Mouse (Mus musculus) embryonic stem cell, embryonic (primary cell): ENCODE data around the gene Snx5.

Experiments
- CTCF ChIA-PET, 4 experiments: fragments of 300-600 bp in 2 of 4; fragments of 350-600 bp in 2 of 4; sonication (Branson Sonifier 250); formaldehyde crosslinking; loops; one replicate each; lab custom pipeline; 2022; ENCODE audit warnings: inconsistent platforms in 2 of 4; lab: Charles Lee
- POLR2A ChIA-PET, 4 experiments: fragments of 300-600 bp in 2 of 4; fragments of 350-600 bp in 2 of 4; sonication (Branson Sonifier 250); formaldehyde crosslinking; loops; one replicate each; lab custom pipeline; 2022; ENCODE audit warnings: antibody characterized with exemption in 4 of 4, inconsistent platforms in 1 of 4; lab: Charles Lee

Gene Snx5

DNA sequence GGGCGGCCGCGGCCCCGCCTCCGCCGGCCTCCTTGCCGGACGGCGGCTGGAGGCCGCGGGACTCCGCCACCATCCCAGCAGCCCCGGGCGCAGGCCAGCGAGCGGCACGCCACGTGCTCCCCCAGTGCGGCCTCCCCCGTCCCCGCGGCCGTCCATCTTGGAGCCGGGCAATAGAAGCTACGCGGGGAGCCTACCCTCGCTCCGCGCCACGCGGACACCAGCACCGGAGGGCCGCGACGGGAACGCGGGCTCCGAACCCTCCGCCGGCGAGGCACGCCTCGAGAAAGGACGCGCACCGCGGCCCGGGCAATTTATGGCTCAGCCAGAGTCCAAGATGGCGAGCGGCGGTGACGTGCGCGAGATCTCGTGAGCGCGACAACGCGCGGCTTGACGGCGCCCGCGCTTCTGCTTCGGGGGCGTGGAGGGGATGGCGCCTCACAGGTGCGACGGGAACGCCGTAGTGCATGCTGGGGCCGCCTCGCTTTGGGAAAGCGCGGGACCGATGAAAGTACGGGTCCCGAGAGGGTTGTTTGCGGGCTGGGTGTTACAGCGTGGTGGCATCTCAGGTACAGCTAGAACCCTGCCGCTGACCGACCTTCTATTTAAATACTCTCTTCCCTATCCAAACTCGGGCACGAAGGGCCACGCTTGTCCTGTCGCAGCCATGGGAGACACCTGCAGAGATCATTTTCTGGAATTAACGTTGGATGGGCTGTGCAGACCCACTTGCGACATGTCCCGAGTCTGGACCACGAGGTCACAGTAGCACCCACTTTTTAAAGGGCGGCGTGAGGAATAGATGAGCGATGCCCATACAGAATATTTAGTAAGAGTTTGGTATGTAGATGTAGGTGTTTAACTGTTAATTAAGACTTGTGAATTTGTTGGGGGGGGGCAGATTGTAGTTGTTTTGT lies at the start of gene Snx5, which contains the start of gene Mgme1:
Gene Snx5, minus strand, starts transcription at position 400 of the 914 bp plus-strand sequence.
Gene Mgme1, plus strand, starts transcription at position 157 of the 914 bp plus-strand sequence.
- ChIA-PET POLR2A (interaction anchor here (0.7 to 17.0 kb wide), 38 partner anchors 7 to 403 kb away, joined by 3 to 559 read pairs (median 6); partner anchors contain the start of genes Rrbp1 (in 2 of the 4), Dstn (in 1 of the 4) and Ovol2 (in 1 of the 4)), CTCF (no interaction called here)

DNA sequence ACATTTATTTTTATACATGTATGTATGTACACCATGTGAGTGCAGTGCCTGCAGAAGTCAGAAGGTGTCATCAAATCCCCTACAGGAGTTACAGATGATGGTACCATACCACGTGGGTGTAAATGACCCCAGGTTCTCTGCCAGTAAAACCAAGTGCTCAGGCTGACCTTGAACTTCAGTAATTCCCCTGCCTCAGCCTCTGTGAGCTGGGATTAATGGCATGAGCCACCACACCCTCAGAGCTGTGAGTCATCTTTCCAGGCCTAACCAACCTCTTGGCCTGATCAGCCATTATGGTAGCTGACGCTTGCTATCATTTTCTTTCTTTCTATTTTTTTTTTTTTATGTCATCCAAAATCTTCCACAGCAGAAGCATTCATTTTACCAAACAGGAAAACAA lies 40.7 kb upstream of the Snx5 start:
- CTCF ChIA-PET: interaction anchor here in 2 of 4 experiments (0.7 to 0.9 kb wide), 3 partner anchors 18 to 107 kb away, joined by 3 to 6 read pairs (median 3); no protein-coding TSS in a partner anchor
- POLR2A ChIA-PET: interaction anchor here in 2 of 4 experiments (1.2 to 1.9 kb wide), 7 partner anchors 8 to 49 kb away, joined by 3 to 10 read pairs (median 4); partner anchors contain the start of genes Mgme1 (in 2 of the 2), Snx5 (in 2 of the 2) and Ovol2 (in 1 of the 2)

- CTCF ChIA-PET: interaction anchor here in 2 of 4 experiments (0.6 kb wide), 2 partner anchors 128 to 1601 kb away, joined by 3 to 5 read pairs; no protein-coding TSS in a partner anchor
These were observed 39.6 kb upstream of the Snx5 start for GRCm38 (mm10) chr2:144310273-144310672.

DNA sequence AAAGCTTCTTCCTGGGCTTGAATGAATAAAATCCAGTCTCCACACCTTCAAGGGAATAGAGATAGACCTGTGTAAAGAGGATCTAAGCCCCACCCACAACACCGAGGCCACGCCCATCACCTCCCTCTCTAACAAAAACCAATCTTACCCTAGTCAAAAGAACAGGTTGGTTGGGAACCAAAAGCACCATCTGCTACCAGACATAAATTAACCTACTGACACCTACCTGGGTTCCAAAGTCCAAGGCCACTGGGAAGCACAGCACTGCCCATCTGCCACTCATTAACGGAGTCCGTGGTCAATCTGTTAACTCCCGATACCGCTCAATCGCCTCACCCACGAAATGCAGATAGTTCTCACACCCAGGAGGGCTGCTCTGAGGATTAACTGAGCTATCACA lies 37.9 kb upstream of the Snx5 start:
- POLR2A ChIA-PET: interaction anchor here in 1 of 4 experiments (0.9 to 1.6 kb wide), 6 partner anchors 12 to 109 kb away, joined by 3 to 4 read pairs (median 4); no protein-coding TSS in a partner anchor
- CTCF ChIA-PET: no interaction called here

More at GRCm38 (mm10) chr2:144310273-144310672, 39.6 kb upstream of the Snx5 start:
- POLR2A ChIA-PET: interaction anchor here in 2 of 4 experiments (0.7 to 1.9 kb wide), 10 partner anchors 10 to 89 kb away, joined by 3 to 6 read pairs (median 4); partner anchors contain the start of genes Mgme1 (in 1 of the 2) and Snx5 (in 1 of the 2)

DNA sequence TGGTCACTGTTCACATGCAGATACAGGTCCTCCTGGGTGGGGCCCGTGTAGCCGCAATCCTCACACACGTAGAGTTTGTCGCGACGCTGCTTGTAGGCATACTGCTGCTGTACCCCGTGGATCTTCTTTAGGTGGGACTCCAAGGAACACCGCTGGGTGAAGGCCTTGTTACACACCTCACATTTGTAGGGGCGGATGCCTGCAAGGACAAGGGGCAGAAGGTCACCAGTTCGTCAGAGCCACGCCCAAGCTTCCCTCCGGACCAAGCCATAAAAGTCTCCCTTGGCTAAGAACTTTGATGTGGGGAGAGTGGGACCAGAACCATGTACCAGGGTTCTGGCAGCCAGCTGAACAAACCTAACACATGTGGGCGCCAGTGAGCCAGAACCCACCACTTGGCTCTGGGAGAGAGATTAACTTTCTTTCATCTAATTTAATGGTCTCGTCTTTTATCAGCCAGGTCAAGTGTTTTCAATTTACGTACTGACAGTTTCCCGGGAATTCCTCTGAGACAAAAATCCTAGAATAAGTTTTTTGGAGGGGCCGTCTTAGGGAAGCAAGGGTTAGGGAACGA lies 35.1 kb upstream of the Snx5 start:
- ChIA-PET CTCF (interaction anchor here (0.6 to 2.1 kb wide), 7 partner anchors 11 to 147 kb away, joined by 3 to 5 read pairs (median 3); no protein-coding TSS in a partner anchor), POLR2A (interaction anchor here in 2 of 4 experiments (0.7 to 4.9 kb wide), 13 partner anchors 11 to 153 kb away, joined by 3 to 26 read pairs (median 7); partner anchors contain the start of genes Mgme1 (in 2 of the 2), Ovol2 (in 2 of the 2) and Snx5 (in 2 of the 2))

DNA sequence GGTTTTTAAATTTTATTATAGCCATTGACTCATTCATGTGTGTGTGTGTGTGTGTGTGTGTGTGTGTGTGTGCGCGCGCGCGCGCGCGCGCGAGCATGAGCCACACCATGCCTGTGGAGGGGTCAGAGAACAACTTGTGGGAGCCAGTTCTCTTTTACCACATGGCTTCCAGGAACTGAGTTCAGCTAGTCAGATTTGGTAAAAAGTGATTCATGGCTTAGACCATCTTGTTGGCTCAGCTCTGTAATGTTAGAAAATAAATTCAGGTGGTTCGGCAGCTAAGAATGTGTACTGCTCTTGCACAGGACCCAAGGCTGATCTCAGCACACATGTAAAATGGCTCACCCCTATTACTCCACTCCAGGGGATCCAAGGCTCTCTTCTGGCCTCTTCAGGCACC lies 30.4 kb upstream of the Snx5 start:
- CTCF ChIA-PET: interaction anchor here in 1 of 4 experiments (0.7 kb wide), 1 partner anchor 14 kb away, joined by 3 read pairs; no protein-coding TSS in a partner anchor

DNA sequence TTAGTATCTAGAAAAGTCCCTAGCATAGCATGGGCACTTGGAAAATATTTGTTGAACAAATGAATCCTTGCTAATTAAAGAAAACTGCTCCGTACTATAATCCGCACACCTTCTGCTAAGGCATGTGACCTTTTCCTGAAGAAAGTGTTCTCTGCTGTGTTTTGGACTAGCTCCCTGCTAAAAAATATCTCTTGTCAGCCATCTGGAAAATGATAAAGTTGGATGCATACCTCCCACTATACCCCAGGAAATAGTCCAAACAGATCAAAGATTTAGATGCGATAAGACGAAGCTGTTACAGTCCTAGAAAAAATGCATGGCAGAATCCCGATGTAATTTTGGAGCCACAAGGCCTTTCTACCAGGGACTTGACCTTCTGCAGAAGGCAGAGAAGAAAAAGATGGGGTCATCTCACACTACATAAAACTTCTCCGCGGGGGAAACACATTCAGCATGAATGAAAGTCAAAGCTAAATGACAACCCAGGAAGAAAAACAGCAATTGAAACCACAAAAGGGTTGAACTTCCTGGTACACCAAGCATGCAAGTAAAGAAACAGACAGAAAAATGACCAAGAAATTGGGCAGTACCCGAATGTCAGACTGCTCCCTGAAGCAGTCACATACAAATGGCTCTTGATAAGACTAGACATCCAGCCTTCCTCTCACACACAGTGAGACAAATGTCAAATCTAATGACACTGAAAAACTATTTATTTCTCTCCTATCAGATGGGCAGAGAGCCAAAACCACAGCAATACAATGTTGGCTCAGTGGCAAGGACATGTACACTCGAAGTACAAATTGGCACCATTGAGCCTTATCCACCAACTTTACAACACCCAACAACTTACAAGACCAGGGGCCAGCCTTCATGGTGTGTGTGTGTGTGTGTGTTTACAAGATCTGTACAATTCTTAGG lies 29.3 kb upstream of the Snx5 start:
- CTCF ChIA-PET: interaction anchor here in 1 of 4 experiments (0.6 kb wide), 1 partner anchor 7 kb away, joined by 4 read pairs; no protein-coding TSS in a partner anchor
- POLR2A ChIA-PET: interaction anchor here in 1 of 4 experiments (0.6 to 1.6 kb wide), 6 partner anchors 12 to 125 kb away, joined by 4 to 5 read pairs (median 4); no protein-coding TSS in a partner anchor

More for the DNA sequence above, 30.4 kb upstream of the Snx5 start:
- POLR2A ChIA-PET: interaction anchor here in 1 of 4 experiments (0.7 to 1.6 kb wide), 3 partner anchors 10 to 29 kb away, joined by 3 to 4 read pairs (median 3); no protein-coding TSS in a partner anchor

GRCm38 (mm10) chr2:144295145-144295735 lies 24.5 kb upstream of the Snx5 start:
- ChIA-PET CTCF (interaction anchor here in 3 of 4 experiments (0.6 to 1.7 kb wide), 4 partner anchors 8 to 45 kb away, joined by 3 to 5 read pairs (median 3); no protein-coding TSS in a partner anchor), POLR2A (interaction anchor here in 2 of 4 experiments (0.8 to 8.6 kb wide), 12 partner anchors 9 to 380 kb away, joined by 3 to 52 read pairs (median 5); partner anchors contain the start of genes Dstn (in 1 of the 2), Kat14 (in 1 of the 2), Mgme1 (in 1 of the 2) and Pet117 (in 1 of the 2))

GRCm38 (mm10) chr2:144291600-144292305 lies 21.0 kb upstream of the Snx5 start:
- CTCF ChIA-PET: no interaction called here
- POLR2A ChIA-PET: interaction anchor here in 2 of 4 experiments (1.0 to 8.6 kb wide), 6 partner anchors 7 to 22 kb away, joined by 3 to 52 read pairs (median 8); partner anchors contain the start of genes Mgme1 (in 1 of the 2) and Snx5 (in 1 of the 2)

- ChIA-PET CTCF (interaction anchor here in 1 of 4 experiments (1.0 kb wide), 1 partner anchor 11 kb away, joined by 6 read pairs; no protein-coding TSS in a partner anchor), POLR2A (interaction anchor here in 1 of 4 experiments (6.9 to 8.6 kb wide), 2 partner anchors 11 to 21 kb away, joined by 51 to 52 read pairs; partner anchors contain the start of genes Mgme1 and Snx5)
These were observed 19.6 kb upstream of the Snx5 start for GRCm38 (mm10) chr2:144290321-144290720.

DNA sequence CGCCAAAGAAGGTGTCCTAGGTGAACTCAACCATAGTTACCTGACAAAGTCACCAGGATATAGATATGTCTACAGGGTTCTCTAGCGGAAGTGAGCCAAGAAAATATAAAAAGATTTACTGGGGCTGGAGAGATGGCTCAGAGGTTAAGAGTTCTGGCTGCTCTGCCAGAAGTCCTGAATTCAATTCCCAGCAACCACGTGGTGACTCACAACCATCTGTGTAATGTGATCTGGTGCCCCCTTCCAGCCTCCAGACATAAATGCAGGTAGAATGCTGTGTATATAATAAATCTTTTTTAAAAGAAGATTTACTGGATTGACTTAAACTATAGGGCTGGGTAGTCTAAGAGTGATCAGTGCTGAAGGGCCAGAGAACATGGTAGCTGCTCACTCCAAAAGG lies 10.7 kb upstream of the Snx5 start:
- CTCF ChIA-PET: interaction anchor here in 1 of 4 experiments (0.8 to 1.0 kb wide), 2 partner anchors 51 to 302 kb away, joined by 3 to 4 read pairs; partner anchors contain the start of gene Ovol2
- POLR2A ChIA-PET: interaction anchor here (0.5 to 17.0 kb wide), 24 partner anchors 8 to 451 kb away, joined by 3 to 559 read pairs (median 4); partner anchors contain the start of genes Snx5 (in 3 of the 4), Mgme1 (in 2 of the 4), Dstn (in 1 of the 4) and Rrbp1 (in 1 of the 4)

DNA sequence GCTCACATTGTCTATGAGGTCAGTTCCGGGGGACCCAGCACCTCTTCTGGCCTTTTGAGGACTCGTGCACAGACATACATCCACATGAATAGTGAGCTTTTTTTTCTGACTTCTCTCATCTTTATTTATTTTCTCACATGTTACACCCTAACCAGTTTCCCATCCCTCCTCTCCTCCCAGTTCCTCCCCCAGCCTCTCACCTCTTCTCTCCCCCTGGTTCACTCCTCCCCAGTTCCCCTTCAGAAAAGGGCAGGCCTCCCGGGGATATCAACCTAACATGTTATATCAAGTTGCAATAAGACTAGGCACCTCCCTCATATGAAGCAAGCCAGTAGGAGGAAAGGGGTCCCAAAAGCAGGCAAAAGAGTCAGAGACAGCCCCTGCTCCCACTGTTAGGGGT lies 9.9 kb upstream of the Snx5 start:
- ChIA-PET POLR2A (interaction anchor here in 3 of 4 experiments (0.8 to 17.0 kb wide), 16 partner anchors 8 to 365 kb away, joined by 3 to 559 read pairs (median 6); partner anchors contain the start of genes Snx5 (in 3 of the 3), Mgme1 (in 2 of the 3), Rrbp1 (in 2 of the 3) and Dstn (in 1 of the 3)), CTCF (no interaction called here)

- CTCF ChIA-PET: interaction anchor here in 1 of 4 experiments (0.8 kb wide), 1 partner anchor 10 kb away, joined by 6 read pairs; no protein-coding TSS in a partner anchor
These were observed 9.0 kb upstream of the Snx5 start for GRCm38 (mm10) chr2:144279742-144280141.

GRCm38 (mm10) chr2:144276885-144277284 lies 6.2 kb upstream of the Snx5 start:
- ChIA-PET CTCF (no interaction called here), POLR2A (interaction anchor here in 3 of 4 experiments (0.7 to 17.0 kb wide), 6 partner anchors 8 to 1577 kb away, joined by 3 to 559 read pairs (median 62); partner anchors contain the start of genes Mgme1 (in 1 of the 3) and Snx5 (in 1 of the 3))

More at GRCm38 (mm10) chr2:144279742-144280141, 9.0 kb upstream of the Snx5 start:
- POLR2A ChIA-PET: interaction anchor here in 2 of 4 experiments (0.7 to 17.0 kb wide), 13 partner anchors 9 to 364 kb away, joined by 3 to 559 read pairs (median 7); partner anchors contain the start of genes Mgme1 (in 2 of the 2), Snx5 (in 2 of the 2), Dstn (in 1 of the 2) and Rrbp1 (in 1 of the 2)
